Mouse (Mus musculus) intestine, embryonic 16.5 days (tissue): ENCODE results near the gene Vsig10. TPM values are rescaled to one million over a fixed set of nuclear protein-coding genes. Genes with fewer than 3 reads are reported as not detected.

Source experiments
- ATAC-seq: fragments of 200-750 bp; cut with Nextera tagmentation; 2 replicates; pipeline ENCODE4 v1.8.0; 2017; ENCODE audit warnings: moderate TSS enrichment, moderate library complexity
- H3K27ac ChIP-seq: fragments of 300-500 bp; sonication (generic); 2 replicates; pipeline ENCODE4 v1.5.1; 2014; ENCODE audit warnings: mild to moderate bottlenecking, low read length
- H3K27me3 ChIP-seq: fragments of 300-500 bp; sonication (generic); replicated peaks from 2 replicates; pipeline ENCODE4 v1.6.1; 2014; ENCODE audit warnings: low read length, control low read depth, mixed read lengths; ENCODE audit not compliant: control insufficient read depth, insufficient read depth
- H3K36me3 ChIP-seq: fragments of 300-500 bp; sonication (generic); 2 replicates; pipeline ENCODE4 v1.6.1; 2014; ENCODE audit warnings: low read length, control low read depth; ENCODE audit not compliant: control insufficient read depth, insufficient read depth
- H3K4me1 ChIP-seq: fragments of 300-500 bp; sonication (generic); 2 replicates; pipeline ENCODE4 v1.6.1; 2014; ENCODE audit warnings: low read length, control low read depth, mixed read lengths; ENCODE audit not compliant: control insufficient read depth, insufficient read depth
- H3K4me2 ChIP-seq: fragments of 300-500 bp; sonication (generic); 2 replicates; pipeline ENCODE4 v1.6.1; 2014; ENCODE audit warnings: low read depth, low read length, control low read depth
- H3K4me3 ChIP-seq: fragments of 300-500 bp; sonication (generic); 2 replicates; pipeline ENCODE4 v1.5.1; 2014; ENCODE audit warnings: mild to moderate bottlenecking, low read length
- H3K9ac ChIP-seq: fragments of 300-500 bp; sonication (generic); 2 replicates; pipeline ENCODE4 v1.6.1; 2014; ENCODE audit warnings: low read depth, low read length
- H3K9me3 ChIP-seq: fragments of 300-500 bp; sonication (generic); 2 replicates; pipeline ENCODE4 v1.6.1; 2016; ENCODE audit warnings: low read length, control low read depth; ENCODE audit not compliant: control insufficient read depth
- WGBS: fragments of 180-500 bp; shearing (Covaris S2); extraction: QIAGEN DNeasy Blood & Tissue Kit; methylation state at CpG from one replicate; pipeline ENCODE4 v1.1.7; 2014; 5-methylcytosine and 5-hydroxymethylcytosine counted together
- polyA plus RNA-seq: library from polyadenylated mRNA; unstranded; fragments of >200 nt; fragmentation: Nextera tagmentation; extraction: Ambion mirVana; gene quantifications from 2 replicates; pipeline ENCODE4 v1.2.1, GENCODE M21; 2015

The Vsig10 gene
- polyA plus RNA-seq, 1 experiment from 2014 or later: 18.6 TPM

GRCm38 (mm10) chr5:117313909-117314308 is 5.0 kb upstream of the Vsig10 start:
- H3K9ac ChIP-seq: peak overlapping the region; percentile 17
- WGBS: 29% methylated on average over 10 of the region's 10 CpGs
- peaks cover 22% of the 10 kb centered on the region for H3K4me1 ChIP-seq
- H3K9me3 ChIP-seq: no peaks in the 10 kb centered on the region
- peak overlapping the region; percentile 51 for H3K4me2 ChIP-seq
- no peaks in the 10 kb centered on the region for H3K27me3 ChIP-seq
- peak; percentile 21; the same call in 1 of the 2 replicates for ATAC-seq
- peak overlapping the region; percentile 39 for H3K4me3 ChIP-seq
- H3K27ac ChIP-seq: peak overlapping the region; percentile 76
- H3K36me3 ChIP-seq: no peaks in the 10 kb centered on the region

DNA sequence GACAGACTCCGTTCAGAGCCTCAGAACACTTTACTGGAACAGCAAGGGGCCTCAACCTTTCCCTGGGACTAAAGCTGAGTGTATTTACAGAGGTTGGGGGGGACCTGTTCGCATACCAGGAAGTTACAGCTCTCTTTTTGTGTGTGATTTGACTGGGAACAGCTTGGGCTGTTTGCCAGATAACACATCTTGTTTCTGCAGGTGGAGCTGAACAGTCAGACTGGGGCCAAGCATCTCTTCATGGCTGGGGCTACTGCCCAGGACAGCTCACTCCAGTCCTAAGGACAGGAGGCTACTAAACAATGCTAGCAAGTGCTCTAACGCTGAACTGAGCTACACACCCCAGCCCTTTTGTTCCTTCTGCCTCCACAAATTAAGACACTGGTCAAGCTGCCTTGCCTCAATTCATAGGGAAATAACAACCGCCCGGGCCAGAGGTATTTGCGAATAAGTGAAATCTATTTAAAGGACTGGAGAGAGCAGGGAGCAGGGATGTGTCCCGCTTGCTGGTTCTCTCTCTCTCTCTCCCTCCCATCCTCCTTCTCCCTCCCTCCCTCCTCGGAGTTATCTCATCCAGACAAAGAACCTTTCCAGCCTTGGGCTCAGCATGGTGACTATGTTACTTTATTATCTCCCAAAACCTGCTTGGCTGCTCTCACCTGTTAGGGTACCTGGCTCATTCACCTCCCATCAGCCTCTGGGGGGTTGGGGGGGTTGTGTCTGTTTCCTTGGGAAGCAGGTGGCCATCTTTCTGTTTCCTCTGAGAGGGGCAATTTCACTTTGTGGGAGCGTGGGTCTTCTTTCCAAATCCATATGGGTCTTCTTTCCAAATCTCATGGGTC is 4.1 kb upstream of the Vsig10 start:
- H3K9ac ChIP-seq: 0 out of 2 replicates have a peak overlapping the region, but pooled peaks have one; percentile 27
- H3K27ac ChIP-seq: peak overlapping the region; percentile 76
- H3K36me3 ChIP-seq: no peaks in the 10 kb centered on the region
- peak overlapping the region; percentile 51 for H3K4me2 ChIP-seq
- ATAC-seq: peak; percentile 43
- H3K4me3 ChIP-seq: no peak overlapping the region
- peaks cover 22% of the 10 kb centered on the region for H3K4me1 ChIP-seq
- 19% methylated on average over 9 of the region's 9 CpGs for WGBS
- H3K9me3 ChIP-seq: no peaks in the 10 kb centered on the region
- no peaks in the 10 kb centered on the region for H3K27me3 ChIP-seq

GRCm38 (mm10) chr5:117323751-117324150 is 4.9 kb downstream of the Vsig10 start:
- Histone ChIP-seq H3K9ac (no peak overlapping the region), H3K36me3 (no peaks in the 10 kb centered on the region), H3K27me3 (no peaks in the 10 kb centered on the region), H3K4me3 (no peak overlapping the region), H3K27ac (no peak overlapping the region), H3K4me2 (no peak overlapping the region), H3K9me3 (no peaks in the 10 kb centered on the region), H3K4me1 (peaks cover 16% of the 10 kb centered on the region)
- WGBS: 85% methylated on average over 9 of the region's 9 CpGs
- no peak for ATAC-seq

- no peak overlapping the region for H3K9ac ChIP-seq
- H3K9me3 ChIP-seq: no peaks in the 10 kb centered on the region
- H3K4me3 ChIP-seq: no peak overlapping the region
- ATAC-seq: peak; percentile 62
- peak overlapping the region; percentile 53; the same call in 1 of the 2 replicates for H3K27ac ChIP-seq
- H3K4me1 ChIP-seq: peaks cover 5% of the 10 kb centered on the region; the same call in 1 of the 2 replicates
- H3K27me3 ChIP-seq: no peaks in the 10 kb centered on the region
- WGBS: 48% methylated on average over 6 of the region's 6 CpGs
- H3K4me2 ChIP-seq: no peak overlapping the region
- no peaks in the 10 kb centered on the region for H3K36me3 ChIP-seq
Measured at GRCm38 (mm10) chr5:117326408-117326807, 7.5 kb downstream of the Vsig10 start.

- no peak overlapping the region for H3K4me3 ChIP-seq
- WGBS: 70% methylated on average over 7 of the region's 7 CpGs
- no peak overlapping the region for H3K4me2 ChIP-seq
- H3K27me3 ChIP-seq: no peaks in the 10 kb centered on the region
- H3K9ac ChIP-seq: no peak overlapping the region
- H3K9me3 ChIP-seq: peaks cover 3% of the 10 kb centered on the region; the same call in 1 of the 2 replicates
- H3K27ac ChIP-seq: no peak overlapping the region
- H3K4me1 ChIP-seq: peaks cover 5% of the 10 kb centered on the region; the same call in 1 of the 2 replicates
- H3K36me3 ChIP-seq: peaks cover 5% of the 10 kb centered on the region
- peak; percentile 79 for ATAC-seq
Measured at GRCm38 (mm10) chr5:117330457-117330856, 11.6 kb downstream of the Vsig10 start.

DNA sequence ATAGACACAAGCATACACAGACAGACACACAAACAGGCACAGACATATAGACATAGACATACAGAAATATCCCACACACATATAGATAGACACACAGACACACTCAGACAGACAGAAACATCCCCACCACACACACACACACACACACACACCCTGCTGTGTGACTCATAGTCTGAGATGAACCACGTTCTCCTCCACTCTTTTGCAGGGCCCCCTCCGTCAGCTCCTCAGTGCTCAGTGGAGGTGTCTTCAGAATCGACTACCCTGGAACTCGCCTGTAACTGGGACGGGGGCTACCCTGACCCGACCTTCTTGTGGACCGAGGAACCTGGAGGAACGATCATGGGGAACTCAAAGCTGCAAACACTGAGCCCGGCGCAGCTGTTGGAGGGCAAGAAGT is 19.1 kb downstream of the Vsig10 start:
- Histone ChIP-seq H3K36me3 (peaks cover 16% of the 10 kb centered on the region), H3K9me3 (peaks cover 3% of the 10 kb centered on the region; the same call in 1 of the 2 replicates), H3K4me1 (no peaks in the 10 kb centered on the region), H3K27me3 (no peaks in the 10 kb centered on the region), H3K4me2 (no peak overlapping the region), H3K4me3 (no peak overlapping the region), H3K27ac (no peak overlapping the region), H3K9ac (no peak overlapping the region)
- 91% methylated on average over 10 of the region's 10 CpGs for WGBS
- ATAC-seq: no peak

DNA sequence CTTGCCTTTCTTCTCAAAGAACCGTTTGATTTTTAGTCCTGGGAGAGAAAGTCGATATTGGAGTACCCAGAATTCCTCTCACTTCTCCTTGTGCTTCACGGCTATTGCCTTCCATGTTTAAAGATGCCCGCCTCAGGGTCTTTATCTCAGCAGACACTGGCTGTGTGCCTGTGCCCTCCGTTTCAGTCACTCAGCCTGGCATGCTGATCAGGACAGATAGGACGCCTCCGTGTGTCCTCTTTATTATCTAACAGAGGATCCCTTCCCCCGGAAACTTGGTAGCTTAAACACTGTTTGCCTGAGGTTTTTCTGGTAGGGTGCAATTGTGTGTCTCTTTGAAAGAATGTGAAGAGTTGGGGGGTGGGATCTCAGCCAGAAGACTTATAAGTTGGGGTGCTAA is 19.6 kb downstream of the Vsig10 start:
- H3K9ac ChIP-seq: no peak overlapping the region
- WGBS: 85% methylated on average over 8 of the region's 8 CpGs
- H3K4me3 ChIP-seq: no peak overlapping the region
- peaks cover 16% of the 10 kb centered on the region for H3K36me3 ChIP-seq
- H3K9me3 ChIP-seq: peaks cover 3% of the 10 kb centered on the region; the same call in 1 of the 2 replicates
- H3K27me3 ChIP-seq: no peaks in the 10 kb centered on the region
- H3K27ac ChIP-seq: no peak overlapping the region
- no peaks in the 10 kb centered on the region for H3K4me1 ChIP-seq
- no peak for ATAC-seq
- H3K4me2 ChIP-seq: no peak overlapping the region

GRCm38 (mm10) chr5:117340081-117340480 is 21.2 kb downstream of the Vsig10 start:
- peaks cover 18% of the 10 kb centered on the region for H3K36me3 ChIP-seq
- no peaks in the 10 kb centered on the region for H3K4me1 ChIP-seq
- no peak for ATAC-seq
- WGBS: 86% methylated on average over 6 of the region's 6 CpGs
- no peak overlapping the region for H3K4me2 ChIP-seq
- H3K9me3 ChIP-seq: no peaks in the 10 kb centered on the region
- H3K27me3 ChIP-seq: no peaks in the 10 kb centered on the region
- no peak overlapping the region for H3K27ac ChIP-seq
- no peak overlapping the region for H3K4me3 ChIP-seq
- no peak overlapping the region for H3K9ac ChIP-seq

GRCm38 (mm10) chr5:117341896-117342295 is 23.0 kb downstream of the Vsig10 start:
- Histone ChIP-seq H3K4me1 (no peaks in the 10 kb centered on the region), H3K36me3 (peaks cover 13% of the 10 kb centered on the region), H3K27ac (no peak overlapping the region), H3K27me3 (no peaks in the 10 kb centered on the region), H3K4me2 (no peak overlapping the region), H3K9me3 (no peaks in the 10 kb centered on the region), H3K9ac (no peak overlapping the region), H3K4me3 (no peak overlapping the region)
- ATAC-seq: no peak
- WGBS: 77% methylated on average over 6 of the region's 6 CpGs
